Mouse (Mus musculus): Measurements from ENCODE around the gene Fgfr2. TPM values are rescaled to one million over a fixed set of nuclear protein-coding genes. Genes with fewer than 3 reads are reported as not detected.
A peak's percentile ranks its signal among the peaks of the same experiment; 100 is the strongest.

The Fgfr2 gene
- polyA plus RNA-seq, 1 experiment: 0.17 TPM

- no peak overlapping the region for H3ac ChIP-seq (ENCODE audit: control insufficient read depth, insufficient read length)
- TF ChIP-seq MYOD1 (IDR thresholded peaks at IDR 0.05; ENCODE audit: control insufficient read depth in 1 of 3, insufficient read length in 2 of 3, low read depth in 2 of 3) (no peak), TCF3 (IDR thresholded peaks at IDR 0.05; ENCODE audit: insufficient read length, low read depth) (no peak), MAX (IDR thresholded peaks at IDR 0.05; ENCODE audit: low read depth) (no peak), SRF (IDR thresholded peaks at IDR 0.05; ENCODE audit: control insufficient read depth, insufficient read length, low read depth) (no peak), POLR2AphosphoS2 (IDR thresholded peaks at IDR 0.05; ENCODE audit: insufficient read length, low read depth) (no peak), POLR2A (IDR thresholded peaks at IDR 0.05; ENCODE audit: insufficient read length, low read depth) (no peak), E2F4 (IDR thresholded peaks at IDR 0.05; ENCODE audit: insufficient read depth) (no peak), REST (IDR thresholded peaks at IDR 0.05; ENCODE audit: insufficient read depth, insufficient read length) (no peak), USF1 (IDR thresholded peaks at IDR 0.05; ENCODE audit: low read depth) (no peak), MYOG (IDR thresholded peaks at IDR 0.05; ENCODE audit: control insufficient read depth in 1 of 3, insufficient read depth in 1 of 3, insufficient read length in 2 of 3, low read depth in 2 of 3) (no peak), CEBPB (IDR thresholded peaks at IDR 0.05; ENCODE audit: insufficient read depth, poor library complexity, severe bottlenecking) (no peak)
- no peak overlapping the region for H3K4me2 ChIP-seq (ENCODE audit: low read depth)
- peaks cover 21% of the 10 kb centered on the region for H3K36me3 ChIP-seq (ENCODE audit: control insufficient read depth, insufficient read depth)
- no peaks in the 10 kb centered on the region for H3K27me3 ChIP-seq (ENCODE audit: control insufficient read depth, insufficient read depth, insufficient read length)
- no peaks in the 10 kb centered on the region for H3K79me2 ChIP-seq (ENCODE audit: control insufficient read depth, insufficient read depth)
- no peak overlapping the region for H3K4me3 ChIP-seq
Measured at GRCm38 (mm10) chr7:130978545-130978944, 2144.6 kb downstream of the Fgfr2 start.

GRCm38 (mm10) chr7:130977794-130978521 is 2145.2 kb downstream of the Fgfr2 start:
- Histone ChIP-seq H3K36me3 (ENCODE audit: control insufficient read depth, insufficient read depth) (peaks cover 20% of the 10 kb centered on the region), H3K4me2 (ENCODE audit: low read depth) (peak overlapping the region; percentile 9)
- TF ChIP-seq REST (IDR thresholded peaks at IDR 0.05; ENCODE audit: insufficient read depth, insufficient read length) (no peak), MAX (IDR thresholded peaks at IDR 0.05; ENCODE audit: low read depth) (no peak), MYOD1 (IDR thresholded peaks at IDR 0.05; ENCODE audit: control insufficient read depth in 1 of 3, insufficient read length in 2 of 3, low read depth in 2 of 3) (peak in 1 of 3 experiments; percentile 24), USF1 (IDR thresholded peaks at IDR 0.05; ENCODE audit: low read depth) (no peak), TCF12 (IDR thresholded peaks at IDR 0.05; ENCODE audit: insufficient read depth, poor library complexity, severe bottlenecking) (no peak), POLR2A (IDR thresholded peaks at IDR 0.05; ENCODE audit: insufficient read length, low read depth) (peak; percentile 19), TCF3 (IDR thresholded peaks at IDR 0.05; ENCODE audit: insufficient read length, low read depth) (no peak), E2F4 (IDR thresholded peaks at IDR 0.05; ENCODE audit: insufficient read depth) (no peak), CEBPB (IDR thresholded peaks at IDR 0.05; ENCODE audit: insufficient read depth, poor library complexity, severe bottlenecking) (no peak), POLR2AphosphoS2 (IDR thresholded peaks at IDR 0.05; ENCODE audit: insufficient read length, low read depth) (peak; percentile 42), SRF (IDR thresholded peaks at IDR 0.05; ENCODE audit: control insufficient read depth, insufficient read length, low read depth) (no peak)

GRCm38 (mm10) chr7:130976305-130976935 is 2146.7 kb downstream of the Fgfr2 start:
- H3K36me3 ChIP-seq (ENCODE audit: control insufficient read depth, insufficient read depth): peaks cover 21% of the 10 kb centered on the region
- no peaks in the 10 kb centered on the region for H3K27me3 ChIP-seq (ENCODE audit: control insufficient read depth, insufficient read depth, insufficient read length)
- H3K4me3 ChIP-seq: no peak overlapping the region
- H3K79me2 ChIP-seq (ENCODE audit: control insufficient read depth, insufficient read depth): no peaks in the 10 kb centered on the region
- H3K4me2 ChIP-seq (ENCODE audit: low read depth): no peak overlapping the region
- H3ac ChIP-seq (ENCODE audit: control insufficient read depth, insufficient read length): no peak overlapping the region
- TF ChIP-seq POLR2A (IDR thresholded peaks at IDR 0.05; ENCODE audit: insufficient read length, low read depth): no peak
- no peak for TF ChIP-seq MYOD1 (IDR thresholded peaks at IDR 0.05; ENCODE audit: control insufficient read depth in 1 of 3, insufficient read length in 2 of 3, low read depth in 2 of 3)
- no peak for TF ChIP-seq REST (IDR thresholded peaks at IDR 0.05; ENCODE audit: insufficient read depth, insufficient read length)
- TF ChIP-seq TCF12 (IDR thresholded peaks at IDR 0.05; ENCODE audit: insufficient read depth, poor library complexity, severe bottlenecking): no peak
- no peak for TF ChIP-seq TCF3 (IDR thresholded peaks at IDR 0.05; ENCODE audit: insufficient read length, low read depth)
- no peak for TF ChIP-seq POLR2AphosphoS2 (IDR thresholded peaks at IDR 0.05; ENCODE audit: insufficient read length, low read depth)
- no peak for TF ChIP-seq SRF (IDR thresholded peaks at IDR 0.05; ENCODE audit: control insufficient read depth, insufficient read length, low read depth)
- TF ChIP-seq CEBPB (IDR thresholded peaks at IDR 0.05; ENCODE audit: insufficient read depth, poor library complexity, severe bottlenecking): no peak
- TF ChIP-seq MAX (IDR thresholded peaks at IDR 0.05; ENCODE audit: low read depth): no peak
- TF ChIP-seq E2F4 (IDR thresholded peaks at IDR 0.05; ENCODE audit: insufficient read depth): no peak
- TF ChIP-seq USF1 (IDR thresholded peaks at IDR 0.05; ENCODE audit: low read depth): no peak
- TF ChIP-seq MYOG (IDR thresholded peaks at IDR 0.05; ENCODE audit: control insufficient read depth in 1 of 3, insufficient read depth in 1 of 3, insufficient read length in 2 of 3, low read depth in 2 of 3): no peak

More at GRCm38 (mm10) chr7:130977794-130978521, 2145.2 kb downstream of the Fgfr2 start:
- Histone ChIP-seq H3ac (ENCODE audit: control insufficient read depth, insufficient read length) (no peak overlapping the region), H3K4me3 (no peak overlapping the region), H3K79me2 (ENCODE audit: control insufficient read depth, insufficient read depth) (no peaks in the 10 kb centered on the region), H3K27me3 (ENCODE audit: control insufficient read depth, insufficient read depth, insufficient read length) (no peaks in the 10 kb centered on the region)

- Histone ChIP-seq H3K27me3 (ENCODE audit: control insufficient read depth, insufficient read depth, insufficient read length) (no peaks in the 10 kb centered on the region), H3ac (ENCODE audit: control insufficient read depth, insufficient read length) (no peak overlapping the region), H3K79me2 (ENCODE audit: control insufficient read depth, insufficient read depth) (no peaks in the 10 kb centered on the region), H3K4me2 (ENCODE audit: low read depth) (no peak overlapping the region), H3K36me3 (ENCODE audit: control insufficient read depth, insufficient read depth) (peaks cover 29% of the 10 kb centered on the region), H3K4me3 (no peak overlapping the region)
- TF ChIP-seq MYOD1 (IDR thresholded peaks at IDR 0.05; ENCODE audit: control insufficient read depth in 1 of 3, insufficient read length in 2 of 3, low read depth in 2 of 3): no peak
- TF ChIP-seq CEBPB (IDR thresholded peaks at IDR 0.05; ENCODE audit: insufficient read depth, poor library complexity, severe bottlenecking): no peak
- no peak for TF ChIP-seq TCF12 (IDR thresholded peaks at IDR 0.05; ENCODE audit: insufficient read depth, poor library complexity, severe bottlenecking)
- no peak for TF ChIP-seq MYOG (IDR thresholded peaks at IDR 0.05; ENCODE audit: control insufficient read depth in 1 of 3, insufficient read depth in 1 of 3, insufficient read length in 2 of 3, low read depth in 2 of 3)
- TF ChIP-seq USF1 (IDR thresholded peaks at IDR 0.05; ENCODE audit: low read depth): no peak
- no peak for TF ChIP-seq MAX (IDR thresholded peaks at IDR 0.05; ENCODE audit: low read depth)
- TF ChIP-seq TCF3 (IDR thresholded peaks at IDR 0.05; ENCODE audit: insufficient read length, low read depth): no peak
- TF ChIP-seq POLR2A (IDR thresholded peaks at IDR 0.05; ENCODE audit: insufficient read length, low read depth): no peak
- TF ChIP-seq REST (IDR thresholded peaks at IDR 0.05; ENCODE audit: insufficient read depth, insufficient read length): no peak
- TF ChIP-seq E2F4 (IDR thresholded peaks at IDR 0.05; ENCODE audit: insufficient read depth): no peak
- no peak for TF ChIP-seq SRF (IDR thresholded peaks at IDR 0.05; ENCODE audit: control insufficient read depth, insufficient read length, low read depth)
- no peak for TF ChIP-seq POLR2AphosphoS2 (IDR thresholded peaks at IDR 0.05; ENCODE audit: insufficient read length, low read depth)
Measured at GRCm38 (mm10) chr7:130972767-130973166, 2150.4 kb downstream of the Fgfr2 start.
